Mouse (Mus musculus): ENCODE results near the gene Kansl1. TPM values are rescaled to one million over a fixed set of nuclear protein-coding genes. Genes with fewer than 3 reads are reported as not detected.
"Not testable (repeated sequence)": the region's sequence is repeated elsewhere in the genome, so short reads cannot be mapped to it uniquely, and the experiment has no call there.

The Kansl1 gene
- total RNA-seq, 2 experiments from 2014 or later, result 78.6 to 80.0 TPM

DNA sequence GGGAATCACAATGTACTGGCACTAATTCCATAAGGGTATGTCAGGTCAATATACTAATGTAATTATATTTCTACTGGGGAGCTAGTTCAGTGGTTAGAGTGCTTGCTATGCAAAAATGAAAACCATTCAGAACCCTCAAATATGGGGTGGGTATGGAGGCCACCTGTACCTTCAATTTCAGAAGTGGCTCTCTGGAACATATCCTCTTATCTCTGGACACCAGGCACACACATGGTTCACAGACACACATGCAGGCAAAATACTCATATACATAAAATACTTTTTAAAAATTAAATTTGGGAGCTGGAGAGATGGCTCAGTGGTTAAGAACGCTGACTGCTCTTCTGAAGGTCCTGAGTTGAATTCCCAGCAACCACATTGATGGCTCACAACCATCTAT, 16.0 kb downstream of the Kansl1 start:
- TF ChIP-seq CTCF (IDR thresholded peaks at IDR 0.05), result no peak
- DNase-seq (ENCODE audit: extremely low spot score in 1 of 2, low spot score in 2 of 2), result no peak
- Histone ChIP-seq H3K4me3 (no peak overlapping the region), H3K27ac (no peak overlapping the region)
- intact Hi-C loops (cut with DNase I), result no loop called here

DNA sequence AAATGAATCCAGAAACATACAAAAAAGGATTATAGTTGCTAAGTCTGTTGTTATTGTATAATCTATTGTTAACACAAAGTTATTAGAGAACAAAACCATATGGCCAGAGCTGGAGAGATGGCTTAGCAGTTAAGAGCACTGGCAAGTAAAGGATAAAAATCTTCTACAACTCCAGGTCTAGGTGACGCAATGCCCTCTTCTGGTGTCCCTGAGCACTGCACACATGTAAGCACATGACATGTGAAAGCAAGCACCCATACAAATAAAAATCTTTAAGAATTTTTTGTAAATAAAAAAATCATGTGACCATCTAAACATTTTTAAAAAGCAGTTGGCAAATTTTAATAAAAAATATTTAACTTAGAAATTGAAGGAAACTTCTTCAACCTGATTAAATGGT, 17.4 kb downstream of the Kansl1 start:
- peak; percentile 40 for TF ChIP-seq CTCF (IDR thresholded peaks at IDR 0.05)
- intact Hi-C loops (cut with DNase I), result no loop called here
- DNase-seq (ENCODE audit: extremely low spot score in 1 of 2, low spot score in 2 of 2), result no peak
- Histone ChIP-seq H3K27ac (no peak overlapping the region), H3K4me3 (no peak overlapping the region)

DNA sequence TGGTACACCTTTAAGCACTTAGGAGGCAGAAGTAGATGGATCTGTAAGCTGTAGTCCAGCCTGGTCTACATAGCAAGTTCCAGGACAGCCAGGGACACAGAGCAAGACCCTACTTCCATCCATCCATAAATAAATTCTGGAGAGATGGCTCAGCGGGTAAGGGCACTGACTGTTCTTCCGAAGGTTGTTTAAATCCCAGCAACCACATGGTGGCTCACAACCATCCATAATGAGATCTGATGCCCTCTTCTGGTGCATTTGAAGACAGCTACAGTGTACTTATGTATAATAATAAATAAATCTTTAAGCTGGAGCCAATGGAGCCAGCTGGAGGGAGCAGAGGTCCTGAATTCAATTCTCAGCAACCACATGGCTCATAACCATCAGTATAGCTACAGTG, 20.2 kb downstream of the Kansl1 start:
- peak; percentile 29 for TF ChIP-seq CTCF (IDR thresholded peaks at IDR 0.05)
- not testable (repeated sequence) for H3K27ac ChIP-seq; H3K4me3 ChIP-seq; DNase-seq (ENCODE audit: extremely low spot score in 1 of 2, low spot score in 2 of 2)
- intact Hi-C loops (cut with DNase I), result loop anchor here (10.0 kb wide), 1 partner anchor 214 kb away; the partner anchor contains the start of gene Mapt

- no peak for TF ChIP-seq CTCF (IDR thresholded peaks at IDR 0.05)
- no peak for DNase-seq (ENCODE audit: extremely low spot score in 1 of 2, low spot score in 2 of 2)
- intact Hi-C loops (cut with DNase I), result loop anchor here (10.0 kb wide), 1 partner anchor 211 kb away; the partner anchor contains the start of gene Mapt
- no peak overlapping the region for H3K27ac ChIP-seq
- H3K4me3 ChIP-seq, result no peak overlapping the region
These were observed 23.1 kb downstream of the Kansl1 start for GRCm38 (mm10) chr11:104445538-104445937.

DNA sequence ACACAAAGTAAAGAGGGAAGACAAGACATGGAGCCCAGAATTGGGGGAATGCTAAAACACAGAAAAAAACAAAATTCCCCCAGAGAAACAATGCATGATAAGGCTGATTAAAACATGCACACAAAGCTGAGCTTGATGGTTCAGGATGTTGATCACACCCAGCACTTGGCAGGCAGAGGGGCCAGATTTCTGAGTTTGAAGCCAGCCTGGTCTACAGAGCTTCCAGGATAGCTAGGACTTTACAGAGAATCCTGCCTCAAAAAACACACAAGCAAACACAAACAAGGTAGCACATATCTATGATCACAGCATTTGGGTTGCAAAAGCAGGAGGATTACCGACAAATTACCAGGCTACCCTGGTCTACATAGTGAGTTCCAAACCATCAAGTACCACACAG, 23.6 kb downstream of the Kansl1 start:
- no peak overlapping the region for H3K27ac ChIP-seq
- DNase-seq (ENCODE audit: extremely low spot score in 1 of 2, low spot score in 2 of 2), result no peak
- no peak for TF ChIP-seq CTCF (IDR thresholded peaks at IDR 0.05)
- no peak overlapping the region for H3K4me3 ChIP-seq
- intact Hi-C loops (cut with DNase I), result loop anchor here (10.0 kb wide), 1 partner anchor 210 kb away; the partner anchor contains the start of gene Mapt

DNA sequence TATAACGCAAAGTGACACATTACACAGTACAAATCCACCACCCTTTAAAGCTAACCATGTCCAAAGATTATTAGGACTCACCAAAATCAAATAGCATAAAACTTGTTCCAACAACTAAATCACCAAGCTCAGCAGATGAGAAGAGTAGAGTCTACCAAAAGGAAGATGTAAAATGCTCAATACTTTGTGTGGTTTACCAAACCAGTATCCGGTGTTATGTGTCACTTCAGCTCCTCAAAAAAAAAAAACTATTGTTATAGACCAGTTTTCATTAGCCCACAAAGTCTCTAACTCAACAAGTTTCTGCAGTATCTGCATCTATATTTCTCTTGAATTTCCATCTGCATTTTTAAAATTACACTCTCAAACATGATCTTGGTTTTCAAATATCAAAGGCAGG, 25.3 kb downstream of the Kansl1 start:
- Histone ChIP-seq H3K27ac (peak overlapping the region; percentile 99; the same call in 1 of the 2 replicates), H3K4me3 (peak overlapping the region; percentile 87)
- TF ChIP-seq CTCF (IDR thresholded peaks at IDR 0.05), result no peak
- intact Hi-C loops (cut with DNase I), result loop anchor here (5.0 to 10.0 kb wide), 2 partner anchors 96 to 209 kb away; partner anchors contain the start of gene Mapt
- no peak for DNase-seq (ENCODE audit: extremely low spot score in 1 of 2, low spot score in 2 of 2)

DNA sequence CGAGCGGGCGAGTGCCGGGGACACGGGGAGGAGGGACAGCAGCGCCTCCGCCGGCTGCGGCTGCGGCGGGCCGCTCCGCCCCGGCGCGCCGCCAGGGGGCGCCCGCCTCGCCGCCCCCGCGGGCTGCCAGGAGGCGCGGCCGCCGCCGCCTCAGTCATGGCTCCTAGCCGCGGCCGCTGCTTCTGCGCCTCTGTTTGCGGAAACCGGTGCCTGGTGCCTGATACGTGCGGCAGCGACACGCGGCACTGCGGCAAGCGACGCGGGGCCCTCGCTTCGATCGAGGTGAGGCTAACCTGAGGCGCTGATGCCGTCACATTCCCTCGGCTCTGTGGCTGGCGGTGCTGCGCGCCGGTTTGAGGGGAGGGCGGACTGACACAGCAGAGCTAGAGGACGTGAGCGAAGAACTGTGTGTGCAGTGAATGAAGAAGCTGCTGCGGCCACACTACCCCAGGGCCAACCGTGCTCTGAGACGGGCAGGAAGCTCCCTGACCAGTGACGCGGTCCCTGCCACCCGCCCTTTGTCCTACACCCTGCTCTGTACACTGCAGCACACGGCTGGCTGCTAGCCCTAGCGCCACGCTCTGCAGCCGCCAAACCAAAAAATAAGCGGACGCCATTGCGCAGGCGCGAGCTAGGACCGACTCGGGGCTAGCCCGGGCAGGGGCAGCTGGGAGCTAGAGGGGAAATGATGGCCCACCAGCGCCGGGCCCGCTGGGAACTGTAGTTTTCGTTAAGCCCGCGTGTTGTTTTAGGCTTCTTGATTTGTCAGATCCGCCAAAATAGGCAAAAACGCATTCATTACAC, 26.1 kb downstream of the Kansl1 start:
- intact Hi-C loops (cut with DNase I), result loop anchor here (5.0 to 10.0 kb wide), 2 partner anchors 95 to 208 kb away; partner anchors contain the start of gene Mapt
- Histone ChIP-seq H3K27ac (peak overlapping the region; percentile 99), H3K4me3 (peak overlapping the region; percentile 87)
- DNase-seq (ENCODE audit: extremely low spot score in 1 of 2, low spot score in 2 of 2), result peak; percentile 88 to 90
- TF ChIP-seq CTCF (IDR thresholded peaks at IDR 0.05), result peak; percentile 48

DNA sequence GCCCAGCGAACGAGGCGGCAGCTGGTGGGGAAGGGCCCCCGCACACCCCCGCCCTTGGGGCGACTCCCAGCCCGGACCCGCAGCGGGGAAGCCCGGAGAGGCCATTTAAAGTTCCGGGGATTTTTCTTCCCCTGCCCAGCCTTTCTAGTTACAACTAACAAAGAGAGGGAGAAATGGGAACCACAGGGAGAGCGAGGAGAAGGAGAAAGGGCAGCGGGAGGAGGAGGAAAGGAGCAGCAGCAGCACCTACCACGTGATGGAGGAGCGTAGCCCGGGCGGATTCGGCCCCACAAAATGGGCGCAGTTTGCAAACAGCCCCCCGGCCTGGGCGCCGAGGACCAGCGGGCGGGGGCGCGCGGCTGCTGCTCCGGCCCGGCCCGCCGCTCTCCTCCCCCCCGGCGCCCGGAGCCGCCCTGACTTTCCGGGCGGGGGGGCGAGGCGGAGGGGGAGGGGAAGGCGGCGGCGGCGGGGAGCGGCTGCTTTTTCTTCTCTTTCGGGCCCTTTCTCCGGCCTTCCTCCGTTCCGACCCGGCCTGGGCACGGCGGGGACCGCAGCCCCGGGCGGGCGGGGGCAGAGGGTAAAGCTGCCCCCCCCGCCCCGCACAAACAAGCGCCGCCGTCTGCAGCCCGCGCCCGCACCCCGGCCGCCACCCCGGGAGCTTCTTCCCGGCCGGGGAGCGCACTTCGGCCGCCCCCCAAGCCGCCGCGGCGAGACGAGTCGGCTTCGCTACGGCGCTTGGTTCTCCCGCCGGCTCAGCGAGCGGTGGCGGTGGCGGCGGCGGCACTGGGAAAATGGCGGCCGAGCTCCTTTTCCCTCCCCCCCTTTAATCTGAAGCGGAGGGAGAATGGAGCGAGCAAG, 27.0 kb downstream of the Kansl1 start:
- DNase-seq (ENCODE audit: extremely low spot score in 1 of 2, low spot score in 2 of 2), result peak; percentile 70 to 72
- intact Hi-C loops (cut with DNase I), result loop anchor here (5.0 to 10.0 kb wide), 2 partner anchors 94 to 207 kb away; partner anchors contain the start of gene Mapt
- Histone ChIP-seq H3K27ac (peak overlapping the region; percentile 99), H3K4me3 (peak overlapping the region; percentile 87)
- TF ChIP-seq CTCF (IDR thresholded peaks at IDR 0.05), result no peak

DNA sequence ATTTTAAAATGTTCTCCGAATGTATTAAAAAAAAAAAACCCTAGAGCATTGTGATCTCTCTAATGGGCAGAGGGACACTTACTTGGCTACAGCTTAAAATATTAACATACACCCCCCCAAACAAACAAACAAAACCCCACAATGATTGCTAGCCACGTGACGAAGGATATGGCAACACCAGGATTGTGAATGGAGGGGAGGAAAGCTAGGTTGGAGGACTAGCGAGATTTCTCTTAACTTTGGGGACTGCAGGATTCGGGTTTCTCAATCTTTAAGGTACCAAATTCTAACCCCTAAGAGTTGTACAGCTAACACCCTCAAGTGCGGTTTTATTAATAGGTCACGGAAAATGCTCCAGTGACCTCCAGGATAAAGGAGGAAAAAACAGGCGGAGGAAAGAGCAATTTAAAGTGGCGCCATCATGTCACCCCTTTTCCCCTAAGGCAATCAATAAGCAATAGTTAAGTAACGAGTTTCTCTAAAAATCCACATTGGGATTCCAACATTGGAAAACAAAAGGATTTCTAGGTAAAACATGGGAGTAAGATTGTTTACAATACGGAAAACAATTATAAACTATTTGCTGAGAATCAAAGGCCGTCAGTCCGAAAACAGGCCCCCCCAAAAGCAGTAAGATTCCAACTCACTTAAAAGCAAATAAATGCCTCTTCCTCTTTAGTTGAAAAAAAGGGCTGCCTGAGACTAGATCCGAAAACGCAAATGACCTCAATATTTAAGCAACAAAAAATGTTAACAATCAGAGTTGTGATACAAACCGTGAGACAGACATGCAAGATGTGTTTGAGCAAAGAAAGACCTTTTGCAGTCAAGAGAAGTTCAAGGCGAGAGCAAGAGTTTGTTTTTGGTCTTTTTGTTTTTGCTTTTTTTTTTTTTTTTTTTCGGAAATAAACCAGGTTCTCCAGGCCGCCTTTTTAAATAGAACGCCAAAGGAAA, 27.9 kb downstream of the Kansl1 start:
- no peak for TF ChIP-seq CTCF (IDR thresholded peaks at IDR 0.05)
- intact Hi-C loops (cut with DNase I), result loop anchor here (5.0 to 10.0 kb wide), 2 partner anchors 93 to 206 kb away; partner anchors contain the start of gene Mapt
- H3K27ac ChIP-seq, result peak overlapping the region; percentile 99
- DNase-seq (ENCODE audit: extremely low spot score in 1 of 2, low spot score in 2 of 2), result no peak
- peak overlapping the region; percentile 87 for H3K4me3 ChIP-seq

- no peak for DNase-seq (ENCODE audit: extremely low spot score in 1 of 2, low spot score in 2 of 2)
- Histone ChIP-seq H3K4me3 (peak overlapping the region; percentile 87), H3K27ac (no peak overlapping the region)
- intact Hi-C loops (cut with DNase I), result loop anchor here (5.0 to 10.0 kb wide), 2 partner anchors 92 to 205 kb away; partner anchors contain the start of gene Mapt
- TF ChIP-seq CTCF (IDR thresholded peaks at IDR 0.05), result no peak
These were observed 29.0 kb downstream of the Kansl1 start for GRCm38 (mm10) chr11:104439703-104440102.

- TF ChIP-seq CTCF (IDR thresholded peaks at IDR 0.05), result no peak
- H3K27ac ChIP-seq, result no peak overlapping the region
- no peak for DNase-seq (ENCODE audit: extremely low spot score in 1 of 2, low spot score in 2 of 2)
- intact Hi-C loops (cut with DNase I), result no loop called here
- H3K4me3 ChIP-seq, result no peak overlapping the region
These were observed 30.2 kb downstream of the Kansl1 start for GRCm38 (mm10) chr11:104438450-104438849.

Data from left cerebral cortex, adult 2 months (tissue).